Mouse (Mus musculus): ENCODE results near the gene Pakap.

Gene Pakap

DNA sequence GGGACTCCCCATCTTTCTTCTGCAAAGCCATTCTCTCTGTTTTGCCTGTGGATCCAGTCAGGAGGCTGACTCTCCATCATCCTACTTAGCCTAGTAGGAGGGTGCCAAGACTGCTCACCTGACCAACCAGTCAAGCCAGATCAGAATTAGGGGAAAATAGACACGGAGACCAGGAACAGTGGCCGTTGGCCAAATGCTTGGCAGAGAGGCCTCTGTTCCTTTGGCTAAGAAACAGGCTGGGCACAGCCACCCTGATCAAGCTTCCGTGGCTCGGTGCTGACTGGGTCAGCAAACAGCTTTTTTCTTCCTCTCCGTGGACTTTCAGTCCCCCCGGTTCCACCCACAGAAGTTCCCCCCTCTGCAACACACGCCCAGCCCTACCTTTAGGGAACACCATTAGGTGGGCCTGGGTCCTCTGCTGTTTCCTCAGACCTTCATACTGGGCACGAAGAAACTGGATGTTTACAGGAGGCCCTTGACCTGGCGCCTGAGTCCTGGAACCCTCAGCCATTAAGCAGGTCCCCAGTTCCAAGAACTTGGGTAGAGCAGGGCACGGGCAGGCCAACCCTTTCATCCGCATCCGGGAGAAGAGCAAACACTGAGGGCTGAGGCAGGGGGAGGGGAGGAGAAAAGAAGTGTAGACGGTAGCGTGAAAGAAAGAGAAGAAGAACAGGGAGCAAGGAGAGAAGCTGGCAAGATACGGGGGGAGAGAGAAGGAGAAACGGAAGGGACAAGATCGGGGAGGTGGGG is 347.4 kb downstream of the Pakap start:
- in situ Hi-C loops (cut with MboI), result no loop called here

DNA sequence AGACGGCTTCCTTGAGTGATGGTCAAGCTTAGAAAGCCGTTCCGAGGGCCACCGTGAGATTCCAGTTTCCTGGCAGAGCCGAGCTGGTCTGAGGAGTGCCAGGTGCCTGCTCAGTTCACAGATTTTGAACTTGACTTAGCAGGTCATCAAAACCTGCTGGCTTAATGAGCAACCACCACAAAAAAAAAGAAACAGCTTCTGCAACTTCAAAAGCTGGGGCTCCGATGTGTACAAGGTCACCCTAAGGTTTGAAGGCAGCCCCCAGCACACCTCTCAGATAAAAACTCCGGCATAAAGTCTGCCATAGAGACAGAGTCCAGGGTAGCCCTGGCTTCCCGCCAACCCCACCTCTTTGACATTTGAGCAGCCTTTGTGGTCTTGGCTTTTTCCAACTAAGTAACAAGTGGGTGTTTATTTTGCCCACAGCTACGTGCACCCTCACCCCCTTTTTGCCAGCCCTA is 348.3 kb downstream of the Pakap start, which contains the start of gene D630039A03Rik:
Gene D630039A03Rik, minus strand, starts transcription at position 97 of the 461 bp plus-strand sequence.
- in situ Hi-C loops (cut with MboI), result no loop called here

- in situ Hi-C loops (cut with MboI), result no loop called here
Observed at GRCm38 (mm10) chr4:57916711-57917110, 348.7 kb downstream of the Pakap start.

DNA sequence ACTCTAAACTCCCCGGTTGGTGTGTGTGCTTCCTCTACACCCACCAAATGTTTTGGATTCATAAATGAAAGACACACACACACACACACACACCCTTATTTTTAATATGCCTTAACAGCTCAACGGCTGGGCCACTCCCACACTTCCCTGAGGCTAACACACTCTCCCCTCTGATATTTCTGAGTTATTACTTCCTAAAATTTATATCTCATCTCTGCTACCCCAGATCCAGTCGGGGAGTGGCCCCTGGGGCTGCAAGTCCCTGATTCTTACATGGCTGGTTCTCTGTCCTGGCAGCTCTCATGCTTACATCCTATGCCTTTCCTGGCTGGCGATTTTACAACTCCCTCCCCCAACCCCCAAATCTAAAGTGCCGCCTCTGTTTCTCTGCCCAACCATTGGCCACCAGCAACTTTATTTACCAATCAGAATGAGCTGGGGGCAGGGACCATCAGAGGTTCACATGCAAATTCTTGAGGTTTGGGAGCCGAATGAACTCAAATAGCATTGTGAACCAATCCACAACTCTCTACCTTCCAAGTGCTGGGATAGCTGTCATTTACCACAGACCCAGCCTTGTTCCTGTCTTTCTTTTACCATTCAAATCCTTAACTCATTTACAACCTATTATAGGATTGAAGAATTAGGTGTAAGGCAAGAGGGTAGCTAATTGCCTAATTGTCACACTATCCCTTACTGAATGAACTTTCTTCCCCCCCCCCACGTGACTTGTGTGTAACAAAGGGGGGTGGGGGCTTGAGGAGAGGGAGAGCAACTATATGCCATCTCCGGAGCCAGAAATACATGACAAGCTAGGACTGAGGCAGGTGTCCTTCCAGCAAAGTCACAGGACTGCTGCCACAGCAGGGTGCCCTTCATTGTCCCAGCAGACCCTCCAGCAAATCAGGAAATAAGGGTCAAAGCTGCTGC is 351.8 kb downstream of the Pakap start:
- in situ Hi-C loops (cut with MboI), result no loop called here

- in situ Hi-C loops (cut with MboI), result no loop called here
Observed at GRCm38 (mm10) chr4:57920522-57920921, 352.5 kb downstream of the Pakap start.

GRCm38 (mm10) chr4:57922171-57922570 is 354.2 kb downstream of the Pakap start:
- in situ Hi-C loops (cut with MboI), result no loop called here

GRCm38 (mm10) chr4:57924556-57925071 is 356.6 kb downstream of the Pakap start:
- in situ Hi-C loops (cut with MboI), result no loop called here

DNA sequence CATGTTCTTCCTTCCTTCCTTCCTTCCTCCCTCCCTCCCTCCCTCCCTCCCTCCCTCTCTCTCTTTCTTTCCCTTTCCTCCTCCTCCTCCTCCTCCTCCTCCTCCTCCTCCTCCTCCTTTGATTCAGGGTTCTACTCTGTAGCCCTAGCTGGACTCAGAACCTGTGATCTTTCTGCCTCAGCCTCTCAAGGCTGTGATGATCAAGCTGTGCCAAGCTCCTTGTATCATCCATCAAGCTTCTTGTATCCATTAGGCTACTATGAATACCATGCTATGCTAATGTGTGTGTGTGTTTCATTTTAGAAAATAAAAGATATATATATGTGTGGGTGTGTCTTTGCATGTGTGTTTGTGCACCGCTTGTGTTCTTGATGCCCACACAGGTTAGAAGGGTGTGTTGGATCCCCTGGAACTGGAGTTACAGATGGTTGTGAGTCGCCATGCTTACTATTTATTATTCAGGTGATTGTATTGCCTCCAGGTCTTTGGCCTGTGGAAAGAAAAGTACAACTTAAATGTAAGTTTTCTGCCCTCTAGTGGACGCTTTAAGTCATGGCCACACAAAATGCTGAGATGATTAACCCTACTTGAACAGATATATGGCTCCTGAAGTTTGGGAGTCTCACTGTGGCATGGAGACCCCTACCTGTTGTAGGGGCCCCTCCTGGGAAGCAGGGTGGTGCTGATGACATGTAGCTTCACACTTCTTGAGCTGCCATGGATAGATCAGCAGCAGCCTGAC is 359.7 kb downstream of the Pakap start:
- in situ Hi-C loops (cut with MboI), result no loop called here

- in situ Hi-C loops (cut with MboI), result no loop called here
Observed at GRCm38 (mm10) chr4:57930559-57931170, 362.7 kb downstream of the Pakap start.

DNA sequence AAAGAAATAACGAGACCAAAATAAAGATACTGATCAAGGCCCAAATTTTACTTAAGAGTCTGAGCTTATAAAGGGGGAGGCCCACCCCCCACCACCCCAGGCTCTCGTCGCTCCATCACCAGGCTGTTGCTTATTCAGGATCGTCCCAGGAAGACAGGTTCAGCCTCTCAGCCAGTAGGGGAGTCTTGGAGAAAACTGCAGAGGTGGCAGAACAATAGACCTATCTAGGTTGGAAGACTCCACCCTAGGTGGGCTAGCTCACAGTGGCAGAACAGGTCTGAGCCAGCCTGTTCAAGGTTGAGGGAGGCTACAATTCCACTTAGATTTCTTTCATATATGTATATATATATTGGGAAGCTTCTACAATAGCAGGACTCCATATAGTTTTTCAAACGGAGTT is 366.2 kb downstream of the Pakap start:
- in situ Hi-C loops (cut with MboI), result no loop called here

DNA sequence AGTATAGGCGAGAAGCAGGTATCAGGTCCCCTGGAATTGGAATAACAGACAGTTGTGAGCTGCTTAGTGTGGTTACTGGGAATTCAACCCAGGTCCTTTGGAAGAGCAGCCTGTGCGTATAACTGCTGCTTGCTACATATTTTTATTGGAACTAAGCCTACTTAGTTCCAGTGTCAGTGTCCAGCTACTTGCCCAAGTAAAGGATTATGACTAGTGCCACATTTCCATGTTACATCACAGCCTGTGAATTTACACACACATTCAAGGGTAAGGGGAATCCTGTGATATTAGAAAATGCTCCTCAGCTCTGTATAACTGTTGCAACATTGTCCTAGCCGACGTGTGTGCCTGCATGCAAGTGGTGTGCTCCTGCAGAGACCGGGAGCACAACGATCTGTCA is 369.3 kb downstream of the Pakap start:
- in situ Hi-C loops (cut with MboI), result no loop called here

DNA sequence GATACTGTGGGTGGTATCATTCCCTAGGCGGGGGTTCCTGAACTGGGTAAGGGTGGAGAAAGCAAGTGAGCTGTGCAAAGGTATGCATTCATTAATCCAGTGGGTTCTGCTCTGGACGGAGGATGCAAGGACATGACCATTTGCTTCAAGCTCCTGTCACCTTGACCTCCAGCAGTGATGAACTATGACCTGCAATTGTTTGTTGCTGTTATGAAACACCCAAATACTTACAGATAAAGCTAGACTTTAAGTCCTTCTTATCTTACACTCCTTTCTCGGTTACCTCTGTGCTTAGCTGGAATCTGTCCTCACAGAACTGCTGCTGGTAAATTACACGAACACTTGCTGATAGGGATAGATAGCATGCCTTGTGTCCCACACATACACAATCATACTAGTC is 372.7 kb downstream of the Pakap start:
- in situ Hi-C loops (cut with MboI), result no loop called here

DNA sequence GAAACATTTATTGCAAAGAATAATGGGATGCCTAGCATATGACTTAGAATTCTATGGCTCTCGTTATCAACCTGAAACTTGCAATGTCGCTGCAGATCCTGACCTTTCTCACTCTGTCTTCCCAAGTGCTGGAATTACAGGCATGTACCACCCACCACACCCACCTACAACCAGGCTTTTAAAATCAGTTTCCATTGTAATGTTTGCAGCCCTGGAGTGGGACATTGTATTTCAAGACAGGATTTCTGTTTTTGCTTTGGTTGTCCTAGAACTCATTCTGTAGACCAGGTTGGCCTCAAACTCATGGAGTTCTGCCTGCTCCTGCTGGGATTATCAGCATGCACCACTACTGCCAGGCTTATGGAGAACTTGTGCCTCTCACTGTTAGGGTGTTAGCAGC is 374.9 kb downstream of the Pakap start:
- in situ Hi-C loops (cut with MboI), result no loop called here
